Mouse (Mus musculus) heart, embryonic 11.5 days (tissue): ENCODE measurements at regions not wholly inside any gene's neighbourhood (a gene's known extent, or its start where the extent isn't known, plus 50 kb on each side); places are given as distances from the start of the nearest gene placed in this dataset.

Experiments used
- ATAC-seq: fragments of 200-750 bp; cut with Nextera tagmentation; replicated peaks from 2 replicates; pipeline ENCODE4 v1.8.0; 2017; ENCODE audit warnings: moderate library complexity; ENCODE audit not compliant: insufficient number of reproducible peaks, low FRiP score, low TSS enrichment
- H3K27ac ChIP-seq: fragments of 300-500 bp; sonication (generic); 2 replicates; pipeline ENCODE4 v1.5.1; 2014; ENCODE audit warnings: mild to moderate bottlenecking, low read depth, low read length
- H3K27me3 ChIP-seq: fragments of 300-500 bp; sonication (generic); 2 replicates; pipeline ENCODE4 v1.6.1; 2014; ENCODE audit warnings: mild to moderate bottlenecking, low read length, mixed read lengths; ENCODE audit not compliant: control insufficient read depth, insufficient read depth
- H3K36me3 ChIP-seq: fragments of 300-500 bp; sonication (generic); 2 replicates; pipeline ENCODE4 v1.6.1; 2014; ENCODE audit warnings: mild to moderate bottlenecking, low read length, moderate library complexity, mixed read lengths; ENCODE audit not compliant: control insufficient read depth, insufficient read depth
- H3K4me1 ChIP-seq: fragments of 300-500 bp; sonication (generic); 2 replicates; pipeline ENCODE4 v1.6.1; 2014; ENCODE audit warnings: low read length; ENCODE audit not compliant: control insufficient read depth, insufficient read depth
- H3K4me2 ChIP-seq: fragments of 300-500 bp; sonication (generic); 2 replicates; pipeline ENCODE4 v1.6.1; 2014; ENCODE audit warnings: mild to moderate bottlenecking, moderate library complexity
- H3K4me3 ChIP-seq: fragments of 300-500 bp; sonication (generic); 2 replicates; pipeline ENCODE4 v1.5.1; 2014; ENCODE audit warnings: low read depth, low read length
- H3K9ac ChIP-seq: fragments of 300-500 bp; sonication (generic); 2 replicates; pipeline ENCODE4 v1.6.1; 2014; ENCODE audit warnings: mild to moderate bottlenecking, low read depth, low read length, moderate library complexity
- H3K9me3 ChIP-seq: fragments of 300-500 bp; sonication (generic); replicated peaks from 2 replicates; pipeline ENCODE4 v1.6.1; 2016; ENCODE audit warnings: low read length; ENCODE audit not compliant: control insufficient read depth
- WGBS: fragments of 180-500 bp; shearing (Covaris S2); extraction: QIAGEN DNeasy Blood & Tissue Kit; methylation state at CpG from one replicate; pipeline ENCODE4 v1.1.7; 2014; ENCODE audit not compliant: insufficient replicate concordance; 5-methylcytosine and 5-hydroxymethylcytosine counted together

- Histone ChIP-seq H3K27ac (no peak overlapping the region), H3K27me3 (no peaks in the 10 kb centered on the region)
- ATAC-seq = no peak
These were observed 452.4 kb downstream of the Epha4 start for GRCm38 (mm10) chr1:77062468-77062867.

GRCm38 (mm10) chr1:77073071-77073470 is 441.8 kb downstream of the Epha4 start:
- no peak overlapping the region for H3K4me3 ChIP-seq
- H3K36me3 ChIP-seq = no peaks in the 10 kb centered on the region
- no peaks in the 10 kb centered on the region for H3K4me1 ChIP-seq
- 79% methylated on average over 1 of the region's 1 CpGs for WGBS
- no peaks in the 10 kb centered on the region for H3K27me3 ChIP-seq
- H3K4me2 ChIP-seq = no peak overlapping the region
- no peaks in the 10 kb centered on the region for H3K9me3 ChIP-seq
- no peak for ATAC-seq
- no peak overlapping the region for H3K9ac ChIP-seq
- H3K27ac ChIP-seq = no peak overlapping the region

More at GRCm38 (mm10) chr1:77062468-77062867, 452.4 kb downstream of the Epha4 start:
- Histone ChIP-seq H3K4me1 (no peaks in the 10 kb centered on the region), H3K9me3 (no peaks in the 10 kb centered on the region), H3K9ac (no peak overlapping the region), H3K36me3 (no peaks in the 10 kb centered on the region), H3K4me3 (no peak overlapping the region), H3K4me2 (no peak overlapping the region)
- WGBS = 51% methylated on average over 3 of the region's 3 CpGs

- 81% methylated on average over 13 of the region's 13 CpGs for WGBS
- H3K4me2 ChIP-seq = no peak overlapping the region
- no peak overlapping the region for H3K4me3 ChIP-seq
- H3K9me3 ChIP-seq = no peaks in the 10 kb centered on the region
- no peak for ATAC-seq
- no peaks in the 10 kb centered on the region for H3K4me1 ChIP-seq
- H3K27ac ChIP-seq = no peak overlapping the region
- H3K9ac ChIP-seq = no peak overlapping the region
- no peaks in the 10 kb centered on the region for H3K36me3 ChIP-seq
- H3K27me3 ChIP-seq = no peaks in the 10 kb centered on the region
These were observed 439.7 kb downstream of the Epha4 start for GRCm38 (mm10) chr1:77074926-77075885.

GRCm38 (mm10) chr1:77080767-77081166 is 434.1 kb downstream of the Epha4 start:
- Histone ChIP-seq H3K27ac (0 out of 2 replicates have a peak overlapping the region, but pooled peaks have one; percentile 29), H3K27me3 (no peaks in the 10 kb centered on the region), H3K4me3 (no peak overlapping the region), H3K4me2 (no peak overlapping the region), H3K9me3 (no peaks in the 10 kb centered on the region), H3K9ac (no peak overlapping the region), H3K36me3 (no peaks in the 10 kb centered on the region), H3K4me1 (peaks cover 9% of the 10 kb centered on the region; the same call in 1 of the 2 replicates)
- WGBS = 21% methylated on average over 5 of the region's 5 CpGs
- no peak; the same call in 1 of the 2 replicates for ATAC-seq

DNA sequence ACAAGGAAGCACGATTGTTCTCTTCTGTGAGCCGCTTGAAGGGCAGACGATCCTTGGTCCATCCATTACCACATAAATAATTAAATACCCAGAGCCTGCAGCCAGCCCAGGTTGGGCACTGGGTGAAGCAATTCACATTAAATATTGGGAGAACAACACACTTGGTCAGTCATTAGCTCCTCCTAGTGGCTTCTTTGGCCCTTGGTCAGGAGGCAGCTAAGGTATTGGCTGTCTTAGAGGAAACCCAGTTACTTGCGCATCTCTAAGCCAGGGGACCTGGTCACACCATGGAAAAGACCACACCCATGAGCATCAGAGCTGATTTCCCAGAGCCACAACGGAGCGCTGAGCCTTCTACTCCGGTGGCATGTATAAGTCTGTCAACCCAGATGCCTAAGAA is 433.2 kb downstream of the Epha4 start:
- Histone ChIP-seq H3K27me3 (no peaks in the 10 kb centered on the region), H3K36me3 (no peaks in the 10 kb centered on the region), H3K4me1 (peaks cover 9% of the 10 kb centered on the region; the same call in 1 of the 2 replicates), H3K4me3 (no peak overlapping the region), H3K9me3 (no peaks in the 10 kb centered on the region), H3K27ac (no peak overlapping the region), H3K9ac (no peak overlapping the region), H3K4me2 (no peak overlapping the region)
- ATAC-seq = no peak
- WGBS = 50% methylated on average over 7 of the region's 7 CpGs

DNA sequence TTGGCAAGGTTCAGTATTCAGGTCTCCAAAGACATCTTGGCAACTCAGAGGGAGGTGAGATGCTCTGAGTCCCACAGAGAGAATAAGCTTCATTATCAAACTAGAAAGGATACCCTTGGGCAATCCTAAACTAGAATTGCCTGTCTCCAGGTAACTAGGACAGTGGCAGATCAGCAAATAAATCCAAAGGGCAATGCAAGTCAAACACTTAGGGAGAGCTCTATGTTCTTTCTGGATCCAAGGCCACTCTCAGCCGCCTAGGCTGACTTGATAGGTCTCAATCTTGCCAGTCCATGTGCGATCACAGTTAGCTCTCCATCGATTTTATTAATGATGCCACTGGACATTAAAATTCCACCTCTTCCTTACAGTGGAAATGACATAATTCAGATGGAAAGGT is 432.5 kb downstream of the Epha4 start:
- Histone ChIP-seq H3K9me3 (no peaks in the 10 kb centered on the region), H3K4me2 (no peak overlapping the region), H3K9ac (no peak overlapping the region), H3K36me3 (no peaks in the 10 kb centered on the region), H3K27ac (no peak overlapping the region), H3K4me3 (no peak overlapping the region), H3K4me1 (peaks cover 9% of the 10 kb centered on the region; the same call in 1 of the 2 replicates), H3K27me3 (no peaks in the 10 kb centered on the region)
- no peak for ATAC-seq
- WGBS = 85% methylated on average over 3 of the region's 3 CpGs

GRCm38 (mm10) chr1:77093551-77093950 is 421.3 kb downstream of the Epha4 start:
- H3K9ac ChIP-seq = no peak overlapping the region
- no peak overlapping the region for H3K27ac ChIP-seq
- WGBS = 32% methylated on average over 2 of the region's 2 CpGs

GRCm38 (mm10) chr1:77101726-77102272 is 413.1 kb downstream of the Epha4 start:
- H3K4me2 ChIP-seq = no peak overlapping the region

More at GRCm38 (mm10) chr1:77093551-77093950, 421.3 kb downstream of the Epha4 start:
- H3K9me3 ChIP-seq = no peaks in the 10 kb centered on the region
- no peak for ATAC-seq
- no peaks in the 10 kb centered on the region for H3K36me3 ChIP-seq
- no peak overlapping the region for H3K4me2 ChIP-seq
- no peak overlapping the region for H3K4me3 ChIP-seq
- H3K4me1 ChIP-seq = no peaks in the 10 kb centered on the region
- H3K27me3 ChIP-seq = no peaks in the 10 kb centered on the region

More at GRCm38 (mm10) chr1:77101726-77102272, 413.1 kb downstream of the Epha4 start:
- Histone ChIP-seq H3K9me3 (no peaks in the 10 kb centered on the region), H3K4me3 (no peak overlapping the region), H3K9ac (no peak overlapping the region), H3K4me1 (no peaks in the 10 kb centered on the region), H3K36me3 (no peaks in the 10 kb centered on the region), H3K27me3 (no peaks in the 10 kb centered on the region), H3K27ac (no peak overlapping the region)
- 46% methylated on average over 12 of the region's 12 CpGs for WGBS
- no peak for ATAC-seq
